Mouse (Mus musculus) limb, embryonic 11.5 days (tissue): Measurements from ENCODE around the gene Pitpnc1. TPM values are rescaled to one million over a fixed set of nuclear protein-coding genes. Genes with fewer than 3 reads are reported as not detected.

Source experiments
- ATAC-seq: fragments of 200-750 bp; cut with Nextera tagmentation; 2 replicates; pipeline ENCODE4 v1.8.0; 2017; ENCODE audit warnings: low read depth; ENCODE audit not compliant: insufficient number of reproducible peaks, low FRiP score, low TSS enrichment
- DNase-seq: peaks from one replicate; pipeline ENCODE4 v3.0.0-alpha.2; 2015; ENCODE audit warnings: low spot score
- H3K27ac ChIP-seq: fragments of 300-500 bp; sonication (generic); replicated peaks from 2 replicates; pipeline ENCODE4 v1.5.1; 2014; ENCODE audit warnings: low read depth, mild to moderate bottlenecking, low read length
- H3K27me3 ChIP-seq: fragments of 300-500 bp; sonication (generic); 2 replicates; pipeline ENCODE4 v1.6.1; 2014; ENCODE audit warnings: mild to moderate bottlenecking, low read length, mixed read lengths; ENCODE audit not compliant: control insufficient read depth, insufficient read depth
- H3K36me3 ChIP-seq: fragments of 300-500 bp; sonication (generic); 2 replicates; pipeline ENCODE4 v1.6.1; 2014; ENCODE audit warnings: mild to moderate bottlenecking, low read length, moderate library complexity, mixed read lengths; ENCODE audit not compliant: control insufficient read depth, insufficient read depth
- H3K4me1 ChIP-seq: fragments of 300-500 bp; sonication (generic); 2 replicates; pipeline ENCODE4 v1.6.1; 2014; ENCODE audit warnings: low read length, mixed read lengths; ENCODE audit not compliant: control insufficient read depth, insufficient read depth
- H3K4me2 ChIP-seq: fragments of 300-500 bp; sonication (generic); 2 replicates; pipeline ENCODE4 v1.6.1; 2014; ENCODE audit warnings: low read depth, mild to moderate bottlenecking, moderate library complexity; ENCODE audit not compliant: severe bottlenecking
- H3K4me3 ChIP-seq: fragments of 300-500 bp; sonication (generic); 2 replicates; pipeline ENCODE4 v1.5.1; 2014; ENCODE audit warnings: low read depth, low read length
- H3K9ac ChIP-seq: fragments of 300-500 bp; sonication (generic); 2 replicates; pipeline ENCODE4 v1.6.1; 2014; ENCODE audit warnings: mild to moderate bottlenecking, low read length
- H3K9me3 ChIP-seq: fragments of 300-500 bp; sonication (generic); 2 replicates; pipeline ENCODE4 v1.6.1; 2016; ENCODE audit warnings: low read length; ENCODE audit not compliant: control insufficient read depth
- WGBS: fragments of 180-500 bp; shearing (Covaris S2); extraction: QIAGEN DNeasy Blood & Tissue Kit; methylation state at CpG from one replicate; pipeline ENCODE4 v1.1.7; 2014; 5-methylcytosine and 5-hydroxymethylcytosine counted together
- polyA plus RNA-seq: library from polyadenylated mRNA; unstranded; fragments of >200 nt; fragmentation: Nextera tagmentation; extraction: Ambion mirVana; gene quantifications from 2 replicates; pipeline ENCODE4 v1.2.1, GENCODE M21; 2014

The Pitpnc1 gene
- polyA plus RNA-seq, 1 experiment from 2014 or later = 35.3 TPM

DNA sequence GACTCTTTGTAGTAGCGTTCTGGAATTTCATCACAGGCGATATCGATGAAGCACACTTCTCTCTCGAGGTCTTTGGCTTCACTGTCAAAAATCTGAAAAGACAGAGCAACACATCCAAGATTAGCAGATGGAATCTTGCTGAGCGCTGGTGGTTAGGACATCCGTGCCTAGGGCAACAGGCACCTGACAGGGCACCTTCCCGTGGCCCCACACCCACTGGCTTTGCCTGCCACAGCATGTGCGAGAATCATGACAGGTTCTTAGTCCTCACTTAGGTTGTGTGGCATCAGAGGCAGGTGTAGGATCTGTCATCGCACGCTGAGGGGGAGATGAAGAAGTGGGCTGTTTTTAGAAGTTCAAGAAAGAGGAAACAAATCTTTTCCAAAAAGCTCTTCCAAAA, 218.5 kb downstream of the Pitpnc1 start:
- H3K9me3 ChIP-seq = no peaks in the 10 kb centered on the region
- H3K27ac ChIP-seq = no peak overlapping the region
- ATAC-seq = no peak
- no peaks in the 10 kb centered on the region for H3K4me1 ChIP-seq
- H3K36me3 ChIP-seq = peaks cover 4% of the 10 kb centered on the region; the same call in 1 of the 2 replicates
- H3K27me3 ChIP-seq = no peaks in the 10 kb centered on the region
- no peak for DNase-seq
- no peak overlapping the region for H3K4me2 ChIP-seq
- H3K4me3 ChIP-seq = no peak overlapping the region
- 92% methylated on average over 10 of the region's 10 CpGs for WGBS
- no peak overlapping the region for H3K9ac ChIP-seq

DNA sequence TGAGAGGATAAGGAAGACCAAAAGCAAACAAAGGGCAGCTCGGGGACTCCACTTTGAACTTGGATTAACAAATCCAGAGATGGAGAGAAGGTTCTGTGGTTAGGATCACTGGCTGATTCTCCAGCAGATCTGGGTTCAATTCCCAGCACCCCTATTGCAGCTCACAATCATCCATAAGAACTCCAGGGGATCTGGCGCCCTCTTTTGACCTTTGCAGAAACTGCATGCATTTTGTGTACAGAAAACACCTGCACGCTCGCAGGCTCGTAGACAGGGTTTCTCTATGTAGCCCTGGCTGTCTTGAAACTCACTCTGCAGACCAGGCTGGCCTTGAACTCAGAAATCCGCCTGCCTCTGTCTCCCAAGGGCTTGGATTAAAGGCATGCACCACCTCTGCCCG, 219.0 kb downstream of the Pitpnc1 start:
- no peak overlapping the region for H3K4me2 ChIP-seq
- H3K9ac ChIP-seq = no peak overlapping the region
- H3K4me1 ChIP-seq = no peaks in the 10 kb centered on the region
- no peak overlapping the region for H3K27ac ChIP-seq
- no peak overlapping the region for H3K4me3 ChIP-seq
- H3K36me3 ChIP-seq = peaks cover 4% of the 10 kb centered on the region; the same call in 1 of the 2 replicates
- no peaks in the 10 kb centered on the region for H3K27me3 ChIP-seq
- DNase-seq (no peak), ATAC-seq (no peak)
- no peaks in the 10 kb centered on the region for H3K9me3 ChIP-seq
- 86% methylated on average over 7 of the region's 7 CpGs for WGBS

DNA sequence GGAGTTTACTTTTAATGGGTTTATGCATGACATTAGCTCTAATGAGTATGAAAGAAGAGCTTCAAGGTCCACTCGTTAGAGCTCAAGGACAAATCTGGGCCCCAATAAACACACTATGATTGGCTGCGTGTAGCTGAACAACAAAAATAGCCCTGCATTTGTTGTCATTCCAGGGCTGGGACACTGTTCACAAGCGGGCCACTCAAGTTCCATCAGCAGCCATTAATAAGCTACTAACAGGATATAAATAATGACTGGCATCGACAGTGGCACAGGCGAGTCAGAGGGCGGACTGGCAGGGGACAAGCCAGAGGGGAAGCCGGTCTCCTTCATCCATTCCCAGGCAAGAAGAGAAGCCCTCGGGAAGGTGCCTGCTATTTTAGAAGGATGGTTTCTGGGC, 219.6 kb downstream of the Pitpnc1 start:
- DNase-seq = no peak
- ATAC-seq = no peak
- Histone ChIP-seq H3K9me3 (no peaks in the 10 kb centered on the region), H3K36me3 (peaks cover 4% of the 10 kb centered on the region; the same call in 1 of the 2 replicates), H3K4me3 (no peak overlapping the region), H3K27ac (no peak overlapping the region), H3K4me1 (no peaks in the 10 kb centered on the region), H3K4me2 (no peak overlapping the region), H3K27me3 (no peaks in the 10 kb centered on the region), H3K9ac (no peak overlapping the region)
- WGBS = 92% methylated on average over 8 of the region's 8 CpGs

DNA sequence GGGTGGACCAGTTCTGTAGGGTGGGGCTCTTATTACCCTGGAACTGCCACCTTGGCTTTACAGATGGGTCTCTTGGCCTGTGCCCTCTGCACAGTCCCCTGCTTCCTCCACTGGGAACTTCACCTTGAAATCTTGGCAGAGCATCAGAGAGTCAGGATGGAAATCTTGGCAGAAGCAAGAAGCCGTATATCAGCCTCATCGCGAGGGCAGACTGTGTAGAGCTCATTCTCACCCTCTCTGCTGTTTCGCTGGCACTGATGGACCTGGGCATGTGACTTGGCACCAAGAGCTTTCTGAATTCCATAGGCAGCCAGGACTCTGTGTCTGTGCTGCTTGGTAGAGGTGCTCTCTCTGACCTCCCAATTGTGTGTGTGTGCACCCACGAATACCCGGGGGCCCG, 221.7 kb downstream of the Pitpnc1 start:
- DNase-seq (no peak), ATAC-seq (no peak)
- no peak overlapping the region for H3K4me3 ChIP-seq
- peaks cover 4% of the 10 kb centered on the region; the same call in 1 of the 2 replicates for H3K36me3 ChIP-seq
- H3K9ac ChIP-seq = no peak overlapping the region
- WGBS = 97% methylated on average over 7 of the region's 7 CpGs
- no peak overlapping the region for H3K4me2 ChIP-seq
- H3K27ac ChIP-seq = no peak overlapping the region
- H3K4me1 ChIP-seq = no peaks in the 10 kb centered on the region
- H3K9me3 ChIP-seq = no peaks in the 10 kb centered on the region
- no peaks in the 10 kb centered on the region for H3K27me3 ChIP-seq

DNA sequence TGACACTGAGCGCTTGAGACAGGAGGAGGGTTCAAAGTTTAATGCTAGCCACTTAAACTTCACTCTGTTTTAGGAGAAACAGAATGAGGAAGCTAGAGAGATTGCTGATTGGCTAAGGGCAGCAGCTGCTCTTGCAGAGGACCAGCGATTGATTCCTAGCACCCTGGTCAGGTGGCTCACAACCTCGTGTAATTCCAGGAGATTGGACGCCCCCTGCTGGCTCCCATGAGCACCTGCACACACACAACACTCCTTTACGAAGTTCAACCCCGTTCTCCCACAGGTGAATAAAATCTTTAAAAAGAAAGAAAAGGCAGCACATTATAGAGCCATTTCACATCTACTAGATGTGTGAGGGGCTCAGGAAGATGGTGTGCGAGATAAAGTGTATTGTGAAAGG, 224.8 kb downstream of the Pitpnc1 start:
- WGBS = 90% methylated on average over 7 of the region's 7 CpGs
- Histone ChIP-seq H3K4me3 (no peak overlapping the region), H3K27ac (no peak overlapping the region), H3K4me2 (no peak overlapping the region), H3K36me3 (no peaks in the 10 kb centered on the region; the same call in 1 of the 2 replicates), H3K9ac (no peak overlapping the region), H3K27me3 (no peaks in the 10 kb centered on the region), H3K9me3 (no peaks in the 10 kb centered on the region), H3K4me1 (no peaks in the 10 kb centered on the region)
- no peak for ATAC-seq
- no peak for DNase-seq

DNA sequence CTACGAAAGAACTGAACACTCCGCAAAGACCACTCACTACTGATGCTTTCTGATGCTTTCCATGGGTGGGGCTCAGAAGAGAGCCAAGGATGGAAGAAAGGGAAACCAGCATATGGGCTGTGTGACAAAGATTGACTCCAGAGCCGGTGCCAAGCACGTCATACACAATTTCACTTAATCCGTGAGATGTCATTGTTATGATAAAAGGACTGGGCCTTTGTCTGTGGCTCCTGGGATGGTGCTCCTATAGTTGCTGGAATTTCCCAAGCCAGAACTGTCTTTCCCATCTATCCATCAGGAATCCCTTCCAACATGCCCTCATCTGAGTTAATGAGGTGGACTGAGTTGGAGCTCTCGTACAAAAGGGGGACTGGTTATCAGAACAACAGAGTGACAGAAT, 227.4 kb downstream of the Pitpnc1 start:
- no peak for ATAC-seq
- peaks cover 3% of the 10 kb centered on the region; the same call in 1 of the 2 replicates for H3K36me3 ChIP-seq

DNA sequence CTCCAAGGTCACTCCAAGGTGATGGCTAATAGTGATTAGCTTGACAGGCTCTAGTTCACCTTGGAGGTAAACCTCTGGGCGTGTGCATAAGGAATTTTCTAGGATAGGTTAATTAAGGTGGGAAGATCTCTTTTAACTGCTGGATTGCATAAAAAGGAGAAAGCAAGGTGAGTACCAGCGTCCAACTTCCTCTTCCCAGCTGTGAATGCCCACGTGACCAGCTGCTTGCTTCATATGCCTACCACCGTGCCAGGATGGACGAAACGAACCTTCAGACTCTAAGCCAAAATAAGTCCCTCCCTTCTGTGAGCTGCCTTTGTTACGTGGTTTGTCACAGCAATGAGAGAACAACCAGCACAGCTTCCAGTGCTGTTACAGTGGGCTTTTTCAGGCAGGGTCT, 228.8 kb downstream of the Pitpnc1 start:
- peaks cover 3% of the 10 kb centered on the region; the same call in 1 of the 2 replicates for H3K36me3 ChIP-seq
- H3K4me2 ChIP-seq = no peak overlapping the region
- no peak overlapping the region for H3K27ac ChIP-seq
- ATAC-seq (no peak), DNase-seq (no peak)
- H3K4me1 ChIP-seq = no peaks in the 10 kb centered on the region
- no peak overlapping the region for H3K4me3 ChIP-seq
- no peaks in the 10 kb centered on the region for H3K27me3 ChIP-seq
- no peak overlapping the region for H3K9ac ChIP-seq
- no peaks in the 10 kb centered on the region for H3K9me3 ChIP-seq
- WGBS = 87% methylated on average over 7 of the region's 7 CpGs

More for the DNA sequence above, 227.4 kb downstream of the Pitpnc1 start:
- WGBS = 90% methylated on average over 6 of the region's 6 CpGs
- H3K4me2 ChIP-seq = no peak overlapping the region
- no peaks in the 10 kb centered on the region for H3K27me3 ChIP-seq
- H3K4me3 ChIP-seq = no peak overlapping the region
- no peak overlapping the region for H3K9ac ChIP-seq
- no peak for DNase-seq
- no peaks in the 10 kb centered on the region for H3K9me3 ChIP-seq
- no peaks in the 10 kb centered on the region for H3K4me1 ChIP-seq
- no peak overlapping the region for H3K27ac ChIP-seq

DNA sequence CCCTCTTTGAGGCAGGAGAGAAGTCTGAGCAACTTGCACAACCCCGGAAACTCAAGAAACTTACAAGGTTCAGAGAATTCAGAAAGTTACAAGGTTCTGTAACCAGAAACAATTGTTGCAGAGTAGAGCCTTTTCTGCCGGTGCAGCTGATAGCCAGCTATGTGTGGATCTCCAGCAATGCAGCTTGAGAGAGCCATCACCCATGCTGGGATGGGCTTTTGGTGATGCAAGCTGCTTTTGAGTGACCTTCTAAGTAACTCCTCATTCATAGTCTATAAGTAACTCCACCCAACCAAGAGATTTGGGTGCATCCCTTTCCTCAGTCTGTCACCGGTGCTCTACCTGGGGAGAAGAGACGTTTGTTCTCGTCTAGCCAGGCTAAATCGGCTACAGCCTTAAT, 232.0 kb downstream of the Pitpnc1 start:
- Histone ChIP-seq H3K9ac (no peak overlapping the region), H3K27me3 (no peaks in the 10 kb centered on the region), H3K27ac (no peak overlapping the region), H3K4me3 (no peak overlapping the region), H3K36me3 (peaks cover 3% of the 10 kb centered on the region; the same call in 1 of the 2 replicates), H3K4me1 (no peaks in the 10 kb centered on the region), H3K9me3 (no peaks in the 10 kb centered on the region), H3K4me2 (no peak overlapping the region)
- DNase-seq = no peak
- ATAC-seq = no peak
- WGBS = 93% methylated on average over 6 of the region's 6 CpGs

DNA sequence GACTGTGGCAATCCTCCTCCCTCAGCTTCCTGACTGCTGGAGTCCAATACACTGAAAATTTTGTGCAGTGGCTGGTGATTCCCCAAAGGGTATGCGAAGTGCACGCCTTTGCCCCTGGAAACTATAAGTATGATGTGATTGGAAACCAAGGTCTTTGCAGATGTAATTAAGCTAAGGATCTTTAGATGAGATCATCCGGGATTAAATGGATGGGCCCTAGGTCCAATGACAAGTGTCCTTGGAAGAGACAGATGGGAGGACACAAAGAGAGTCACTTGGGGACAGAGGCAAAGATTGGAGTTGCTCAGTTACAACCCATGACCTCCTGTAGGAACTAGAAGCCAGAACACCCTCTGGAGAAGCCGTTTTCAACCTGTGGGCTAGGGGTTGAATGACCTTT, 233.0 kb downstream of the Pitpnc1 start:
- 95% methylated on average over 4 of the region's 4 CpGs for WGBS
- Histone ChIP-seq H3K36me3 (peaks cover 3% of the 10 kb centered on the region; the same call in 1 of the 2 replicates), H3K27ac (no peak overlapping the region), H3K9ac (no peak overlapping the region), H3K9me3 (no peaks in the 10 kb centered on the region), H3K27me3 (no peaks in the 10 kb centered on the region), H3K4me1 (no peaks in the 10 kb centered on the region), H3K4me3 (no peak overlapping the region), H3K4me2 (no peak overlapping the region)
- ATAC-seq (no peak), DNase-seq (no peak)
